Mouse (Mus musculus) megakaryocyte, embryonic 14.5 days (primary cell): ENCODE data around the gene Akap1.

Experiments used
- FLI1 ChIP-seq: IDR thresholded peaks from 2 replicates; pipeline ENCODE4 v1.6.1; 2012; ENCODE audit warnings: low read length, inconsistent platforms, mixed read lengths
- GATA1 ChIP-seq: IDR thresholded peaks from 3 replicates; pipeline ENCODE4 v1.6.1; 2012; ENCODE audit warnings: mixed read lengths, low read length, inconsistent platforms, borderline replicate concordance

DNA sequence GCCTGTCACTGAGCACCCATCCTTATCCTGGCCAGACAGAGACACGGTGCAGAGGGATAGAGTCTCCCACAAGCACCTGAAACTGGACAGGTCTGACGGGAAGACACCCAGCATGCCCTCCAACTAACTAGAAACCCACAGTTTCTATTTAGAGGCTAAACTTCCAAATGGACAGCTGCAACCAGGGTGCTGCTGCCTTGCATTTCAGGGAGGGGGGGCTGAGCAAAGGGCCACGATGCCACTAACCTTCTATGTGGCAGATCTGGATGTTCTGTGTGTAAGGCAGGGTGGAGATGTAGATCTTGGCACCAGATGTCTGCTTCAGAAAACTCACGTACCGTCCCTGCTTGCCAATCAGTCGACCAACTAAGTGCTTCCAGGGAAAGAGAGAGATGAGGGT is 25.0 kb downstream of the Akap1 start:
- TF ChIP-seq FLI1 (no peak), GATA1 (no peak)
